Mouse (Mus musculus): ENCODE measurements around the gene Vgf.

- TF ChIP-seq POLR2A (IDR thresholded peaks at IDR 0.05; ENCODE audit: low read depth, low read length) (no peak), CTCF (IDR thresholded peaks at IDR 0.05; ENCODE audit: extremely low read depth, insufficient read depth, insufficient read length, insufficient replicate concordance) (no peak)
Observed at GRCm38 (mm10) chr5:137065923-137066322, 39.7 kb downstream of the Vgf start.

Data from spleen, adult 2 months (tissue).